22 mouse cellular contexts compared by ENCODE assay signal in genomic region chr2:33573075-33573474, GRCm38 (mm10).
"Had no signal": no experiment of that assay in that cellular context is flagged by ENCODE, and none has a peak within 500 bp of the region (broad histone marks: within the 10 kb centered on the region; RNA-seq: fewer than 3 reads in every experiment).

No protein-coding gene starts in this region.

- H3K4me3 ChIP-seq: layer of hippocampus, adult 2 months; limb, embryonic 10.5 days; limb, embryonic 13.5 days; liver, embryonic 12.5 days; liver, embryonic 15.5 days; lung, embryonic 15.5 days; neural tube, embryonic 12.5 days had no signal

- DNase-seq: kidney, adult 2 months; kidney, postnatal 25 days; layer of hippocampus, adult 9-11 months; liver; lung, adult 18-20 months; lung, postnatal 10 days; lung, postnatal 4 days; midbrain, embryonic 14.5 days; right cerebral cortex, adult 18-20 months; right cerebral cortex, postnatal 14 days; right cerebral cortex, postnatal 4 days; thymus, postnatal 25 days had no signal

- H3K9ac ChIP-seq: limb, embryonic 13.5 days; liver, embryonic 12.5 days; liver, embryonic 15.5 days; lung, embryonic 15.5 days; neural tube, embryonic 12.5 days had no signal

- H3K4me2 ChIP-seq: limb, embryonic 13.5 days; liver, embryonic 12.5 days; liver, embryonic 15.5 days; lung, embryonic 15.5 days; midbrain, embryonic 11.5 days; neural tube, embryonic 12.5 days had no signal

- ATAC-seq: liver, embryonic 12.5 days had no signal

- H3K9me3 ChIP-seq: limb, embryonic 10.5 days; limb, embryonic 13.5 days; liver, embryonic 12.5 days; liver, embryonic 15.5 days; lung, embryonic 15.5 days; neural tube, embryonic 12.5 days had no signal

- H3K27ac ChIP-seq: kidney, postnatal 0 days; layer of hippocampus, adult 2 months; limb, embryonic 10.5 days; limb, embryonic 13.5 days; liver, embryonic 12.5 days; liver, embryonic 15.5 days; lung, embryonic 15.5 days; neural tube, embryonic 12.5 days; stomach, postnatal 0 days had no signal

- H3K4me1 ChIP-seq: liver, embryonic 12.5 days; liver, embryonic 15.5 days; lung, embryonic 15.5 days had no signal

- H3K36me3 ChIP-seq: liver, embryonic 12.5 days; liver, embryonic 15.5 days; lung, embryonic 15.5 days; neural tube, embryonic 12.5 days had no signal
